Mouse (Mus musculus) forebrain, embryonic 16.5 days (tissue): Measurements from ENCODE around the gene P2rx2. TPM values are rescaled to one million over a fixed set of nuclear protein-coding genes. Genes with fewer than 3 reads are reported as not detected.

Experiments used
- ATAC-seq: fragments of 200-750 bp; cut with Nextera tagmentation; 2 replicates; pipeline ENCODE4 v1.8.0; 2017; ENCODE audit warnings: mild to moderate bottlenecking, moderate library complexity
- H3K27ac ChIP-seq: fragments of 300-500 bp; sonication (generic); 2 replicates; pipeline ENCODE4 v1.5.1; 2014; ENCODE audit warnings: low read length, control low read depth
- H3K27me3 ChIP-seq: fragments of 300-500 bp; sonication (generic); replicated peaks from 2 replicates; pipeline ENCODE4 v1.6.1; 2014; ENCODE audit warnings: low read length; ENCODE audit not compliant: control insufficient read depth, insufficient read depth
- H3K36me3 ChIP-seq: fragments of 300-500 bp; sonication (generic); 2 replicates; pipeline ENCODE4 v1.6.1; 2014; ENCODE audit not compliant: control insufficient read depth, insufficient read depth
- H3K4me1 ChIP-seq: fragments of 300-500 bp; sonication (generic); replicated peaks from 2 replicates; pipeline ENCODE4 v1.6.1; 2014; ENCODE audit warnings: low read length; ENCODE audit not compliant: control insufficient read depth, insufficient read depth
- H3K4me2 ChIP-seq: fragments of 300-500 bp; sonication (generic); 2 replicates; pipeline ENCODE4 v1.6.1; 2014; ENCODE audit warnings: mild to moderate bottlenecking, low read length, control low read depth
- H3K4me3 ChIP-seq: fragments of 300-500 bp; sonication (generic); replicated peaks from 2 replicates; pipeline ENCODE4 v1.5.1; 2014; ENCODE audit warnings: mild to moderate bottlenecking, low read length, control low read depth
- H3K9ac ChIP-seq: fragments of 300-500 bp; sonication (generic); replicated peaks from 2 replicates; pipeline ENCODE4 v1.6.1; 2014; ENCODE audit warnings: low read depth, low read length, control low read depth
- H3K9me3 ChIP-seq: fragments of 300-500 bp; sonication (generic); 2 replicates; pipeline ENCODE4 v1.6.1; 2016; ENCODE audit warnings: low read length; ENCODE audit not compliant: control insufficient read depth
- WGBS: fragments of 180-500 bp; shearing (Covaris S2); extraction: QIAGEN DNeasy Blood & Tissue Kit; methylation state at CpG from one replicate; pipeline ENCODE4 v1.1.7; 2014; 5-methylcytosine and 5-hydroxymethylcytosine counted together
- polyA plus RNA-seq: library from polyadenylated mRNA; unstranded; fragments of >200 nt; fragmentation: Nextera tagmentation; extraction: Ambion mirVana; gene quantifications from 2 replicates; pipeline ENCODE4 v1.2.1, GENCODE M21; 2015

The P2rx2 gene
- polyA plus RNA-seq, 1 experiment from 2014 or later, result 7.7 TPM

- no peak overlapping the region for H3K4me2 ChIP-seq
- no peak overlapping the region for H3K9ac ChIP-seq
- H3K4me1 ChIP-seq, result peaks cover 5% of the 10 kb centered on the region; the same call in 1 of the 2 replicates
- 92% methylated on average over 8 of the region's 8 CpGs for WGBS
- no peak overlapping the region for H3K27ac ChIP-seq
- ATAC-seq, result no peak
- no peaks in the 10 kb centered on the region for H3K36me3 ChIP-seq
- no peaks in the 10 kb centered on the region for H3K9me3 ChIP-seq
- H3K27me3 ChIP-seq, result 0 out of 2 replicates have a peak, but pooled peaks cover 3% of the 10 kb centered on the region
- H3K4me3 ChIP-seq, result no peak overlapping the region
Measured at GRCm38 (mm10) chr5:110347006-110347405, 4.0 kb upstream of the P2rx2 start.

- WGBS, result 92% methylated on average over 4 of the region's 4 CpGs
- H3K27me3 ChIP-seq, result 0 out of 2 replicates have a peak, but pooled peaks cover 3% of the 10 kb centered on the region
- H3K9ac ChIP-seq, result no peak overlapping the region
- no peak overlapping the region for H3K4me2 ChIP-seq
- H3K4me3 ChIP-seq, result no peak overlapping the region
- H3K9me3 ChIP-seq, result no peaks in the 10 kb centered on the region
- no peaks in the 10 kb centered on the region for H3K36me3 ChIP-seq
- no peak for ATAC-seq
- peaks cover 5% of the 10 kb centered on the region; the same call in 1 of the 2 replicates for H3K4me1 ChIP-seq
- H3K27ac ChIP-seq, result no peak overlapping the region
Measured at GRCm38 (mm10) chr5:110345553-110345952, 2.5 kb upstream of the P2rx2 start.

- H3K4me1 ChIP-seq, result peaks cover 5% of the 10 kb centered on the region; the same call in 1 of the 2 replicates
- WGBS, result 82% methylated on average over 4 of the region's 4 CpGs
- no peak within 1 kb of the TSS for H3K27ac ChIP-seq
- no peaks in the 10 kb centered on the region for H3K9me3 ChIP-seq
- no peaks in the 10 kb centered on the region for H3K36me3 ChIP-seq
- no peak within 1 kb of the TSS for H3K4me3 ChIP-seq
- H3K9ac ChIP-seq, result no peak within 1 kb of the TSS
- 0 out of 2 replicates have a peak, but pooled peaks cover 3% of the 10 kb centered on the region for H3K27me3 ChIP-seq
- no peak within 1 kb of the TSS for H3K4me2 ChIP-seq
- no peak for ATAC-seq
Measured at GRCm38 (mm10) chr5:110344524-110344923, 1.5 kb upstream of the P2rx2 start, which contains the start of gene Lrcol1. Gene Lrcol1, plus strand, starts transcription at chr5:110344730.

- Histone ChIP-seq H3K9ac (no peak overlapping the region), H3K4me2 (no peak overlapping the region), H3K9me3 (no peaks in the 10 kb centered on the region), H3K4me3 (no peak overlapping the region), H3K27ac (no peak overlapping the region), H3K27me3 (0 out of 2 replicates have a peak, but pooled peaks cover 3% of the 10 kb centered on the region), H3K36me3 (no peaks in the 10 kb centered on the region), H3K4me1 (peaks cover 5% of the 10 kb centered on the region; the same call in 1 of the 2 replicates)
- 95% methylated on average over 2 of the region's 2 CpGs for WGBS
- no peak for ATAC-seq
Measured at GRCm38 (mm10) chr5:110338792-110339191, 4.2 kb downstream of the P2rx2 start.

GRCm38 (mm10) chr5:110330508-110330907, 12.5 kb downstream of the P2rx2 start:
- Histone ChIP-seq H3K9ac (no peak overlapping the region), H3K4me3 (no peak overlapping the region), H3K36me3 (peaks cover 2% of the 10 kb centered on the region; the same call in 1 of the 2 replicates), H3K4me2 (no peak overlapping the region), H3K9me3 (no peaks in the 10 kb centered on the region), H3K27ac (no peak overlapping the region), H3K27me3 (no peaks in the 10 kb centered on the region), H3K4me1 (no peaks in the 10 kb centered on the region)
- ATAC-seq, result no peak
- WGBS, result 91% methylated on average over 3 of the region's 3 CpGs

- H3K9me3 ChIP-seq, result no peaks in the 10 kb centered on the region
- no peak overlapping the region for H3K4me2 ChIP-seq
- no peak for ATAC-seq
- no peak overlapping the region for H3K4me3 ChIP-seq
- H3K27ac ChIP-seq, result no peak overlapping the region
- H3K4me1 ChIP-seq, result no peaks in the 10 kb centered on the region
- no peak overlapping the region for H3K9ac ChIP-seq
- WGBS, result 80% methylated on average over 3 of the region's 3 CpGs
- H3K36me3 ChIP-seq, result 0 out of 2 replicates have a peak, but pooled peaks cover 4% of the 10 kb centered on the region
- H3K27me3 ChIP-seq, result no peaks in the 10 kb centered on the region
Measured at GRCm38 (mm10) chr5:110313127-110313526, 29.9 kb downstream of the P2rx2 start.

GRCm38 (mm10) chr5:110308861-110309260, 34.2 kb downstream of the P2rx2 start:
- Histone ChIP-seq H3K9me3 (no peaks in the 10 kb centered on the region), H3K27me3 (no peaks in the 10 kb centered on the region), H3K4me1 (no peaks in the 10 kb centered on the region), H3K4me2 (no peak overlapping the region), H3K4me3 (no peak overlapping the region), H3K27ac (no peak overlapping the region), H3K9ac (no peak overlapping the region), H3K36me3 (0 out of 2 replicates have a peak, but pooled peaks cover 6% of the 10 kb centered on the region)
- 93% methylated on average over 7 of the region's 7 CpGs for WGBS
- ATAC-seq, result no peak

GRCm38 (mm10) chr5:110300591-110300990, 42.4 kb downstream of the P2rx2 start:
- Histone ChIP-seq H3K27me3 (no peaks in the 10 kb centered on the region), H3K9me3 (no peaks in the 10 kb centered on the region), H3K4me3 (no peak overlapping the region), H3K36me3 (peaks cover 4% of the 10 kb centered on the region; the same call in 1 of the 2 replicates), H3K27ac (no peak overlapping the region), H3K4me2 (no peak overlapping the region), H3K9ac (no peak overlapping the region), H3K4me1 (no peaks in the 10 kb centered on the region)
- no peak for ATAC-seq
- WGBS, result 99% methylated on average over 2 of the region's 2 CpGs

- Histone ChIP-seq H3K9ac (no peak overlapping the region), H3K4me1 (no peaks in the 10 kb centered on the region), H3K4me2 (no peak overlapping the region), H3K9me3 (no peaks in the 10 kb centered on the region), H3K27ac (no peak overlapping the region), H3K36me3 (no peaks in the 10 kb centered on the region), H3K4me3 (no peak overlapping the region), H3K27me3 (no peaks in the 10 kb centered on the region)
- WGBS, result 85% methylated on average over 1 of the region's 1 CpGs
- no peak for ATAC-seq
Measured at GRCm38 (mm10) chr5:110296637-110297036, 46.4 kb downstream of the P2rx2 start.

- WGBS, result 96% methylated on average over 1 of the region's 1 CpGs
- Histone ChIP-seq H3K4me1 (peaks cover 2% of the 10 kb centered on the region), H3K4me3 (no peak overlapping the region), H3K27ac (no peak overlapping the region), H3K27me3 (no peaks in the 10 kb centered on the region), H3K4me2 (no peak overlapping the region), H3K9ac (no peak overlapping the region), H3K36me3 (peaks cover 2% of the 10 kb centered on the region; the same call in 1 of the 2 replicates), H3K9me3 (no peaks in the 10 kb centered on the region)
- no peak for ATAC-seq
Measured at GRCm38 (mm10) chr5:110291649-110292048, 51.4 kb downstream of the P2rx2 start.
